Mouse (Mus musculus) neural tube, embryonic 15.5 days (tissue): ENCODE results near the gene Tedc2. TPM values are rescaled to one million over a fixed set of nuclear protein-coding genes. Genes with fewer than 3 reads are reported as not detected.

Source experiments
- ATAC-seq: fragments of 200-750 bp; cut with Nextera tagmentation; 2 replicates; pipeline ENCODE4 v1.8.0; 2017; ENCODE audit warnings: mild to moderate bottlenecking, moderate TSS enrichment, moderate library complexity; ENCODE audit not compliant: low FRiP score
- H3K27ac ChIP-seq: fragments of 300-500 bp; sonication (generic); replicated peaks from 2 replicates; pipeline ENCODE4 v1.5.1; 2015; ENCODE audit warnings: mild to moderate bottlenecking, inconsistent platforms
- H3K27me3 ChIP-seq: fragments of 300-500 bp; sonication (generic); replicated peaks from 2 replicates; pipeline ENCODE4 v1.6.1; 2015; ENCODE audit warnings: inconsistent platforms
- H3K36me3 ChIP-seq: fragments of 300-500 bp; sonication (generic); 2 replicates; pipeline ENCODE4 v1.6.1; 2015; ENCODE audit warnings: inconsistent platforms
- H3K4me1 ChIP-seq: fragments of 300-500 bp; sonication (generic); 2 replicates; pipeline ENCODE4 v1.6.1; 2015; ENCODE audit warnings: inconsistent platforms
- H3K4me2 ChIP-seq: fragments of 300-500 bp; sonication (generic); 2 replicates; pipeline ENCODE4 v1.6.1; 2015; ENCODE audit warnings: inconsistent platforms, mild to moderate bottlenecking, moderate library complexity
- H3K4me3 ChIP-seq: fragments of 300-500 bp; sonication (generic); replicated peaks from 2 replicates; pipeline ENCODE4 v1.5.1; 2015; ENCODE audit warnings: mild to moderate bottlenecking, inconsistent platforms
- H3K9ac ChIP-seq: fragments of 300-500 bp; sonication (generic); replicated peaks from 2 replicates; pipeline ENCODE4 v1.6.1; 2015; ENCODE audit warnings: mild to moderate bottlenecking, inconsistent platforms
- H3K9me3 ChIP-seq: fragments of 300-500 bp; sonication (generic); replicated peaks from 2 replicates; pipeline ENCODE4 v1.6.1; 2016; ENCODE audit warnings: inconsistent platforms
- WGBS: fragments of 180-500 bp; shearing (Covaris S2); methylation state at CpG from one replicate; pipeline ENCODE4 v1.1.7; 2015; ENCODE audit warnings: mixed read lengths; 5-methylcytosine and 5-hydroxymethylcytosine counted together
- polyA plus RNA-seq: library from polyadenylated mRNA; unstranded; fragments of >200 nt; fragmentation: Nextera tagmentation; extraction: Ambion mirVana; gene quantifications from 2 replicates; pipeline ENCODE4 v1.2.1, GENCODE M21; 2015

The Tedc2 gene
- polyA plus RNA-seq, 1 experiment from 2014 or later = 10.7 TPM

GRCm38 (mm10) chr17:24211631-24212440 is 8.8 kb downstream of the Tedc2 start:
- 2% methylated on average over 37 of the region's 37 CpGs for WGBS
- H3K4me3 ChIP-seq = peak overlapping the region; percentile 59
- peak overlapping the region; percentile 99 for H3K4me2 ChIP-seq
- peaks cover 20% of the 10 kb centered on the region for H3K36me3 ChIP-seq
- H3K27me3 ChIP-seq = peaks cover 7% of the 10 kb centered on the region; the same call in 1 of the 2 replicates
- no peaks in the 10 kb centered on the region for H3K9me3 ChIP-seq
- ATAC-seq = peak; percentile 76
- H3K27ac ChIP-seq = peak overlapping the region; percentile 87
- H3K9ac ChIP-seq = peak overlapping the region; percentile 86
- H3K4me1 ChIP-seq = peaks cover 58% of the 10 kb centered on the region

- H3K36me3 ChIP-seq = peaks cover 8% of the 10 kb centered on the region
- H3K4me2 ChIP-seq = peak overlapping the region; percentile 99
- 88% methylated on average over 3 of the region's 3 CpGs for WGBS
- H3K4me1 ChIP-seq = peaks cover 70% of the 10 kb centered on the region
- 0 out of 2 replicates have a peak overlapping the region, but pooled peaks have one; percentile 86 for H3K9ac ChIP-seq
- H3K4me3 ChIP-seq = no peak overlapping the region
- peaks cover 7% of the 10 kb centered on the region; the same call in 1 of the 2 replicates for H3K27me3 ChIP-seq
- ATAC-seq = no peak
- peak overlapping the region; percentile 74; the same call in 1 of the 2 replicates for H3K27ac ChIP-seq
- no peaks in the 10 kb centered on the region for H3K9me3 ChIP-seq
Measured at GRCm38 (mm10) chr17:24210591-24210990, 10.1 kb downstream of the Tedc2 start.

GRCm38 (mm10) chr17:24209916-24210240 is 10.8 kb downstream of the Tedc2 start:
- Histone ChIP-seq H3K36me3 (peaks cover under 1% of the 10 kb centered on the region), H3K4me1 (peaks cover 72% of the 10 kb centered on the region), H3K27ac (peak overlapping the region; percentile 74; the same call in 1 of the 2 replicates), H3K9ac (peak overlapping the region; percentile 64; the same call in 1 of the 2 replicates), H3K4me2 (peak overlapping the region; percentile 95), H3K27me3 (peaks cover 7% of the 10 kb centered on the region; the same call in 1 of the 2 replicates), H3K9me3 (no peaks in the 10 kb centered on the region), H3K4me3 (peak overlapping the region; percentile 81)
- 76% methylated on average over 3 of the region's 3 CpGs for WGBS
- ATAC-seq = no peak

- Histone ChIP-seq H3K27ac (peak within 1 kb of the TSS; percentile 74), H3K27me3 (peaks cover 7% of the 10 kb centered on the region; the same call in 1 of the 2 replicates), H3K4me2 (peak within 1 kb of the TSS; percentile 99), H3K4me1 (peaks cover 78% of the 10 kb centered on the region), H3K4me3 (peak within 1 kb of the TSS; percentile 81), H3K9ac (peak within 1 kb of the TSS; percentile 64), H3K9me3 (no peaks in the 10 kb centered on the region), H3K36me3 (no peaks in the 10 kb centered on the region)
- WGBS = 1% methylated on average over 42 of the region's 43 CpGs
- ATAC-seq = peak; percentile 5; the same call in 1 of the 2 replicates
Measured at GRCm38 (mm10) chr17:24209043-24209915, 11.4 kb downstream of the Tedc2 start, which contains the start of gene Ntn3. TSS of gene Ntn3 (minus strand) at chr17:24209531.

GRCm38 (mm10) chr17:24208641-24209042 is 12.0 kb downstream of the Tedc2 start:
- H3K4me3 ChIP-seq = peak overlapping the region; percentile 81
- peak overlapping the region; percentile 95 for H3K4me2 ChIP-seq
- WGBS = 3% methylated on average over 29 of the region's 29 CpGs
- H3K27me3 ChIP-seq = peaks cover 7% of the 10 kb centered on the region; the same call in 1 of the 2 replicates
- peaks cover 85% of the 10 kb centered on the region for H3K4me1 ChIP-seq
- H3K9ac ChIP-seq = peak overlapping the region; percentile 64
- peak overlapping the region; percentile 74 for H3K27ac ChIP-seq
- ATAC-seq = no peak
- no peaks in the 10 kb centered on the region for H3K9me3 ChIP-seq
- no peaks in the 10 kb centered on the region for H3K36me3 ChIP-seq

GRCm38 (mm10) chr17:24207768-24208640 is 12.6 kb downstream of the Tedc2 start:
- no peak for ATAC-seq
- H3K27me3 ChIP-seq = peaks cover 7% of the 10 kb centered on the region; the same call in 1 of the 2 replicates
- 53% methylated on average over 34 of the region's 34 CpGs for WGBS
- no peaks in the 10 kb centered on the region for H3K36me3 ChIP-seq
- H3K27ac ChIP-seq = peak overlapping the region; percentile 74; the same call in 1 of the 2 replicates
- H3K4me2 ChIP-seq = peak overlapping the region; percentile 95
- peak overlapping the region; percentile 81 for H3K4me3 ChIP-seq
- peaks cover 91% of the 10 kb centered on the region for H3K4me1 ChIP-seq
- peak overlapping the region; percentile 64 for H3K9ac ChIP-seq
- no peaks in the 10 kb centered on the region for H3K9me3 ChIP-seq

GRCm38 (mm10) chr17:24206451-24207351 is 13.9 kb downstream of the Tedc2 start:
- Histone ChIP-seq H3K27me3 (peaks cover 7% of the 10 kb centered on the region; the same call in 1 of the 2 replicates), H3K27ac (peak overlapping the region; percentile 85), H3K36me3 (no peaks in the 10 kb centered on the region), H3K4me3 (peak overlapping the region; percentile 81), H3K9me3 (no peaks in the 10 kb centered on the region), H3K4me1 (peaks cover 95% of the 10 kb centered on the region), H3K9ac (peak overlapping the region; percentile 80), H3K4me2 (peak overlapping the region; percentile 95)
- 4% methylated on average over 62 of the region's 62 CpGs for WGBS
- peak; percentile 29 for ATAC-seq

GRCm38 (mm10) chr17:24205908-24206361 is 14.7 kb downstream of the Tedc2 start:
- no peaks in the 10 kb centered on the region for H3K36me3 ChIP-seq
- peaks cover 7% of the 10 kb centered on the region; the same call in 1 of the 2 replicates for H3K27me3 ChIP-seq
- peak overlapping the region; percentile 95 for H3K4me2 ChIP-seq
- 4% methylated on average over 15 of the region's 15 CpGs for WGBS
- peak; percentile 11; the same call in 1 of the 2 replicates for ATAC-seq
- H3K27ac ChIP-seq = peak overlapping the region; percentile 85
- H3K9me3 ChIP-seq = no peaks in the 10 kb centered on the region
- H3K4me3 ChIP-seq = peak overlapping the region; percentile 81
- peaks cover 94% of the 10 kb centered on the region for H3K4me1 ChIP-seq
- peak overlapping the region; percentile 80 for H3K9ac ChIP-seq

GRCm38 (mm10) chr17:24205284-24205888 is 15.3 kb downstream of the Tedc2 start, which contains the start of gene Tbc1d24:
TSS of gene Tbc1d24 (minus strand) at chr17:24205562.
- Histone ChIP-seq H3K4me2 (peak within 1 kb of the TSS; percentile 95), H3K27ac (peak within 1 kb of the TSS; percentile 85), H3K4me1 (peaks cover 93% of the 10 kb centered on the region), H3K4me3 (peak within 1 kb of the TSS; percentile 81), H3K9ac (peak within 1 kb of the TSS; percentile 80), H3K9me3 (no peaks in the 10 kb centered on the region), H3K36me3 (no peaks in the 10 kb centered on the region), H3K27me3 (peaks cover 2% of the 10 kb centered on the region; the same call in 1 of the 2 replicates)
- WGBS = under 1% methylated on average over 55 of the region's 65 CpGs
- peak; percentile 82 for ATAC-seq
